Mouse (Mus musculus) kidney, postnatal 0 days (tissue): Measurements from ENCODE around the gene Gli2. TPM values are rescaled to one million over a fixed set of nuclear protein-coding genes. Genes with fewer than 3 reads are reported as not detected.

ENCODE experiments used
- ATAC-seq: fragments of 200-750 bp; cut with Nextera tagmentation; replicated peaks from 2 replicates; pipeline ENCODE4 v1.8.0; 2017; ENCODE audit warnings: low read depth, moderate number of reproducible peaks, moderate TSS enrichment, moderate library complexity; ENCODE audit not compliant: low FRiP score
- DNase-seq: peaks from one replicate; pipeline ENCODE4 v3.0.0-alpha.2; 2016; ENCODE audit warnings: low spot score
- H3K27ac ChIP-seq: fragments of 300-500 bp; sonication (generic); 2 replicates; pipeline ENCODE4 v1.5.1; 2014; ENCODE audit warnings: mild to moderate bottlenecking
- H3K27me3 ChIP-seq: fragments of 300-500 bp; sonication (generic); 2 replicates; pipeline ENCODE4 v1.6.1; 2014; ENCODE audit warnings: low read length, mixed read lengths; ENCODE audit not compliant: insufficient read depth
- H3K36me3 ChIP-seq: fragments of 300-500 bp; sonication (generic); 2 replicates; pipeline ENCODE4 v1.6.1; 2014; ENCODE audit warnings: low read length, mixed read lengths; ENCODE audit not compliant: insufficient read depth
- H3K4me1 ChIP-seq: fragments of 300-500 bp; sonication (generic); replicated peaks from 2 replicates; pipeline ENCODE4 v1.6.1; 2014; ENCODE audit warnings: antibody characterized with exemption, low read length, mixed read lengths; ENCODE audit not compliant: insufficient read depth
- H3K4me2 ChIP-seq: fragments of 300-500 bp; sonication (generic); 2 replicates; pipeline ENCODE4 v1.6.1; 2014; ENCODE audit warnings: mild to moderate bottlenecking, low read length, moderate library complexity, mixed read lengths
- H3K4me3 ChIP-seq: fragments of 300-500 bp; sonication (generic); replicated peaks from 2 replicates; pipeline ENCODE4 v1.5.1; 2014; ENCODE audit warnings: low read depth, low read length
- H3K9ac ChIP-seq: fragments of 300-500 bp; sonication (generic); 2 replicates; pipeline ENCODE4 v1.6.1; 2014; ENCODE audit warnings: low read depth, low read length
- H3K9me3 ChIP-seq: fragments of 300-500 bp; sonication (generic); replicated peaks from 2 replicates; pipeline ENCODE4 v1.6.1; 2016; ENCODE audit warnings: low read length, inconsistent platforms, mixed read lengths
- CTCF ChIP-seq: IDR thresholded peaks from 2 replicates; pipeline ENCODE4 v1.5.1; 2016; ENCODE audit warnings: antibody characterized with exemption, low read depth, mild to moderate bottlenecking, moderate library complexity
- WGBS: fragments of 180-500 bp; shearing (Covaris S2); extraction: QIAGEN DNeasy Blood & Tissue Kit; methylation state at CpG from one replicate; pipeline ENCODE4 v1.1.7; 2014; 5-methylcytosine and 5-hydroxymethylcytosine counted together
- polyA plus RNA-seq: library from polyadenylated mRNA; unstranded; fragments of >200 nt; fragmentation: Nextera tagmentation; extraction: Ambion mirVana; gene quantifications from 2 replicates; pipeline ENCODE4 v1.2.1, GENCODE M21; 2015

Gli2 gene
- polyA plus RNA-seq, 1 experiment from 2014 or later = 2.6 TPM

DNA sequence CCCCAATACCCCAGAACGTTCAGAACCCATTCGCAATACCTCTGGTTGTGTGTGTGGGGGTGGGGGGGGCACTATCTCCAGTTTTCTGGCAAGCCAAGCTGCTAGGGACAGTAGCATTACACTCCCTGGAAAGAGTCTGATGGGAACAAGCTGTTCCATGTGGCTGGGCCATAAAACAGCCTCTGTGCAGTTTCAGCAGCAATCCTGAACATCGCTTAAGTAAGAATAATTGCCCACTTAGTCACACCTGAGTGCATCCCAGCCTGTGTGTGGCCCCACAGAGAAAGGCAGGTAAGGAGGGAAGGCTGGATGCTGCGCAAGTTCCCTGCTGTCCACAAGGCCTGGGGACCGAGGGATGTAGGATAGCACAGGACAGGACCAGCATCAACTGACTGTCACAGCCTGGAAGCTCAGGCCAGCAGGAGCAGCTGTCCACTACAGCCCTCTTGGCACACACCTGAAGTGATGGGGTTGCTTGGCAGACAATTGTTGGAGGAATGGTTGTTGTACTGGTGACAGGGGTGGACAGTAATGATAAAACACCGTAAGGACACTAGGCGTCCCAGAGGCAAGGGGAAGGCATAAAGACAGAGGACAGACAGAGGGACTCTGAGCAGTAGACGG lies 58.8 kb downstream of the Gli2 start:
- Histone ChIP-seq H3K4me1 (no peaks in the 10 kb centered on the region), H3K4me2 (no peak overlapping the region), H3K4me3 (no peak overlapping the region), H3K9me3 (no peaks in the 10 kb centered on the region), H3K9ac (no peak overlapping the region), H3K27me3 (0 out of 2 replicates have a peak, but pooled peaks cover 4% of the 10 kb centered on the region), H3K36me3 (no peaks in the 10 kb centered on the region), H3K27ac (no peak overlapping the region)
- peak; percentile 45 for DNase-seq
- ATAC-seq = peak; percentile 65; the same call in 1 of the 2 replicates
- 61% methylated on average over 8 of the region's 8 CpGs for WGBS
- TF ChIP-seq CTCF = no peak

DNA sequence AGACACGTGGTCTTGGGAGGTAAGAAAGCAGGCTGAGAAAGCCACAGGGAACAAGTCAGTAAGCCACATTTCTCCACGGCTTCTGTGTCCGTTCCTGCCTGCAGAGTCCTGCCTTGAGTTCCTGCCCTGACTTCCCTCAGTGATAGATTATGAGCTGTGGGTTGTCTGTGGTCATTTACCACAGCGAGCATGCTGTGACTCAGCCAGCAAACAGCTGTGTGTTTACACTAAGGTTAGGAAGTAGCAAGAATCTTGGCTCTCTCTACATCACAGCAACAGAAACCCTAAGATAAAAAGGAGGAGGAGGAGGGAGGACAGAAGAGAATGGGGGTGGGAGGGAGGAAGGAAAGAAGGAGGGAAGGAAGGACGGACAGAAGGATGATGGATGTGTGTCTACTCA lies 59.6 kb downstream of the Gli2 start:
- H3K9ac ChIP-seq = no peak overlapping the region
- WGBS = 55% methylated on average over 5 of the region's 5 CpGs
- H3K27ac ChIP-seq = no peak overlapping the region
- H3K27me3 ChIP-seq = 0 out of 2 replicates have a peak, but pooled peaks cover 4% of the 10 kb centered on the region
- no peak overlapping the region for H3K4me2 ChIP-seq
- no peak for ATAC-seq
- no peak for TF ChIP-seq CTCF
- H3K9me3 ChIP-seq = no peaks in the 10 kb centered on the region
- H3K4me1 ChIP-seq = no peaks in the 10 kb centered on the region; the same call in 1 of the 2 replicates
- no peak overlapping the region for H3K4me3 ChIP-seq
- no peaks in the 10 kb centered on the region for H3K36me3 ChIP-seq
- DNase-seq = no peak

DNA sequence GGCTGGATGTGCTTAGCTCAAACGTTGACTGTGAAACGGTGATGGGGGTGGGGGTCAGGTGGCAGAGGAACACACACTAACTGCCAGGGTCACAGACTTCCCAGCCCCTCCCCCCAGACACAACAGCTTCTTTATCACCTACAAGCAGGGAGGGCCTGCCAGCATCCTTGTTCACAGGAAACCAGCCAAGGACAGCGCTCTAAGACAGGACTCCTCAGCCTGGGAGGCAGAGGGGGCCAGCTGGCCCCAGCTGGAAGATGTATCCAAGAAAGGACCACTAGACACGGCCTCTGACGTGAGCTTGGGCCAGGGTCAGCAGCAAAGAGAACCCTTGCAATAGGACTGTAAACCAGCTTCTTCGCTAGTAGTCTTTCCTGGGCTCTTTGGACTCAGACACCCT lies 65.1 kb downstream of the Gli2 start:
- Histone ChIP-seq H3K27ac (no peak overlapping the region), H3K4me2 (no peak overlapping the region), H3K4me3 (no peak overlapping the region), H3K36me3 (no peaks in the 10 kb centered on the region), H3K9me3 (no peaks in the 10 kb centered on the region), H3K4me1 (peaks cover 6% of the 10 kb centered on the region), H3K27me3 (no peaks in the 10 kb centered on the region), H3K9ac (no peak overlapping the region)
- TF ChIP-seq CTCF = no peak
- WGBS = 51% methylated on average over 6 of the region's 6 CpGs
- no peak for ATAC-seq
- no peak for DNase-seq

DNA sequence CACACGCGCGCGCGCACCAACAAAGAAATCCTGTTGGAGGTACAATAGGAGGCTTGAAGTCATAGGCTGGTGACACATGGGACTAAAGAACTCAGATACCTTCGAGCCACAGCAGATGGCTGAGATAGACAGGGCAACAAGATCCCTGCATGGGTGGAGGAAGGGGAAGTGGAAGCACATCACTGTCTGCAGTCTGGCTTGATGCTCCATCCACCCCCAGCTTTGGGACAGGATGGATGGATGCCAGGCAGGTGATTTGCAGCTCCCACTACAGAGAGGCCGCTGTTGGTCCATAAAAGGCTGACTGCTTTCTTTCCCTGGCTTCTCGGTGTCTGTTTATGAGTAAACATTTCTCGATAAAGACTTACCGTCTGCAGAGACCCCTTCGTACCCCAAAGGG lies 65.9 kb downstream of the Gli2 start:
- 63% methylated on average over 11 of the region's 11 CpGs for WGBS
- no peaks in the 10 kb centered on the region for H3K9me3 ChIP-seq
- H3K4me1 ChIP-seq = peaks cover 9% of the 10 kb centered on the region
- no peaks in the 10 kb centered on the region for H3K36me3 ChIP-seq
- no peak for TF ChIP-seq CTCF
- DNase-seq (no peak), ATAC-seq (no peak)
- no peak overlapping the region for H3K4me3 ChIP-seq
- H3K9ac ChIP-seq = no peak overlapping the region
- H3K4me2 ChIP-seq = no peak overlapping the region
- H3K27ac ChIP-seq = no peak overlapping the region
- no peaks in the 10 kb centered on the region for H3K27me3 ChIP-seq

DNA sequence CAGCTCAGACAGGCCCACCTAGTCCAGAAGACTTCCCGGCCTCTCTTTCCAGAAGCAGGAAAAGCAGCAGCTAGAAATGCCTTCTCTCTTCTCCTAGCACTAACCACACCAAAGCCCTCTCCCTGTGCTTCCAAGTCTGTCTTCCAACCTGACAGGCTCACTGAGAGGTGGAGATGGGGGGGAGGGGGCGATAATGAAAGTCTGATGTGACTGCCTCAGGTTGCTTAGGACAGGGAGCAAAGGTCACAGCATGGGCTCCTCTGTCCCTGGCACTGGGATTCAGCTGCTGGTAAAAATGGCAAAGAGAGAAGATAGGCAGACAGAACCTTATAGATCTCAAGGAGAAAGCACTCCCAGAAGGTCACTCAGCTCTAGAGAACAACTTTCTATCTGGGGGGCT lies 70.0 kb downstream of the Gli2 start:
- WGBS = 33% methylated on average over 2 of the region's 2 CpGs
- H3K4me3 ChIP-seq = no peak overlapping the region
- ATAC-seq (no peak), DNase-seq (no peak)
- peak overlapping the region; percentile 74 for H3K27ac ChIP-seq
- H3K27me3 ChIP-seq = no peaks in the 10 kb centered on the region
- H3K9me3 ChIP-seq = no peaks in the 10 kb centered on the region
- no peak overlapping the region for H3K4me2 ChIP-seq
- peaks cover 25% of the 10 kb centered on the region for H3K4me1 ChIP-seq
- H3K9ac ChIP-seq = no peak overlapping the region
- no peaks in the 10 kb centered on the region for H3K36me3 ChIP-seq
- TF ChIP-seq CTCF = no peak

DNA sequence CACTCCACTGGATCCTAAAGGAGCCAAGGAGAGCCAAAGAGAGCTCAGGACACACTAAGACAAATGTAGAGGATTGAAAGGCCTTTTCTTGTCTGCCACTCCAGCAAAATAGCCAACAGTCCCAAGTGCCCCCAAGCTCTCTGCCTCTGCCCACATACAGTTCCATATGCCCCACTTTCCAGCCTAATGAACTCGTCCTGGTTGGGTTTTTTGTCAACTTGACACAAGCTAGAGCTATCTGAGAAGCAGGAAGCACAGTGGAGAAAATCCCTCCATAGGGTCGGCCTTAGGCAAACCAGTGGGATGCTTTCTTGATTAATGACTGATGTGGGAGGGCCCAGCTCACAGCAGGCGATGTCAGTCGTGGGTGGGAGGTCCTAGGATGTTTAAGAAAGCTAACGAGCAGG lies 70.6 kb downstream of the Gli2 start:
- Histone ChIP-seq H3K9ac (no peak overlapping the region), H3K4me1 (peaks cover 25% of the 10 kb centered on the region), H3K4me3 (no peak overlapping the region), H3K4me2 (peak overlapping the region; percentile 23; the same call in 1 of the 2 replicates), H3K9me3 (no peaks in the 10 kb centered on the region), H3K36me3 (no peaks in the 10 kb centered on the region), H3K27ac (peak overlapping the region; percentile 74), H3K27me3 (no peaks in the 10 kb centered on the region)
- WGBS = 9% methylated on average over 5 of the region's 5 CpGs
- TF ChIP-seq CTCF = no peak
- DNase-seq = peak; percentile 89
- ATAC-seq = peak; percentile 74
